Mouse (Mus musculus): Measurements from ENCODE around the gene Tmem126a. TPM values are rescaled to one million over a fixed set of nuclear protein-coding genes. Genes with fewer than 3 reads are reported as not detected.

Gene Tmem126a
- total RNA-seq (2014; fragmentation: Nextera tagmentation) (32.5 and 39.8 TPM in 2 replicates), total RNA-seq (2017) (15.6 and 33.1 TPM in 2 replicates)

GRCm38 (mm10) chr7:90456845-90457468 is at the start of gene Tmem126a:
Gene Tmem126a, minus strand, starts transcription at chr7:90457229.
- ATAC-seq (replicated peaks; ENCODE audit: low FRiP score, low TSS enrichment, poor library complexity, severe bottlenecking), result peak; percentile 95

DNA sequence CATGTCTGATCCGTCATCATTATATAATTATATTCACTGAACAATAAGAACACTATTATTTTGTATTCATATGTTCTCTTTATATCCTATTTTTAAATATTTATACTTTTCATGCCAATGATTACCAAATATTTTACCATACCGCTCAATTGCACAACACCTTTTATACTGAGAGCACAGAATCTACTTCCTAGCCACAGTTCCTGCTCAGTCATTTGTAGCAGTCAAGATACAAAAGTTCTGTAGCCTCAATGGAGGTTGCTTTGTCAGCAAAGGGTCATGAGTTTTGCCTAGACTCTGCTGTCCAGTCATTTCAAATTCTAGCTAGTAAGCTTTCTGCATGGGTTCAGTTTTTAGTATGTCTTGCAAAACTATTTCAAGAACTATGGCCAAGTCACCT is 25.6 kb upstream of the Tmem126a start:
- ATAC-seq (replicated peaks; ENCODE audit: low FRiP score, low TSS enrichment, poor library complexity, severe bottlenecking), result no peak

GRCm38 (mm10) chr7:90476313-90477245 is 19.6 kb upstream of the Tmem126a start, which contains the start of gene Dlg2:
Gene Dlg2, plus strand, starts transcription at chr7:90476672.
- peak; percentile 3; the same call in 1 of the 2 replicates for ATAC-seq (replicated peaks; ENCODE audit: low FRiP score, low TSS enrichment, poor library complexity, severe bottlenecking)

- ATAC-seq (replicated peaks; ENCODE audit: low FRiP score, low TSS enrichment, poor library complexity, severe bottlenecking), result peak; percentile 99
These were observed 18.8 kb upstream of the Tmem126a start, which contains the start of gene Tmem126b for GRCm38 (mm10) chr7:90475793-90476312. Gene Tmem126b, minus strand, starts transcription at chr7:90476001.

DNA sequence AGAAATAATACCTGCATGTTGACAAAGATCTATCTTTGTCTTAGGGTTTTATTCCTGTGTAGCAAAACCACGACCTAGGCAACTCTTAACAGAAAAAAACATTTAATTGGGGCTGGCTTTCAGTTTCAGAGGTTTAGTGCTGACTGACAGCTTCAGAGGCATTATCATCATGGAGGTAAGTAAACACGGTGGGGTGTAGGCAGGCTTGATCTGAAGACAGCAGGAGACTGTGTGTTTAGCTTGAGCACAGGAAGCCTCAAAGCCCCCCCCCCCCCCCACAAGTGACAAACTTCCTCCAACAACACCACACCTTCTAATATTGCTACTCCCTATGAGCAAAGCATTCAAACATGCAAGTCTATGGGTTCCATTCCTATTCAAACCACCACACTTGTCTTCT is 16.5 kb upstream of the Tmem126a start:
- ATAC-seq (replicated peaks; ENCODE audit: low FRiP score, low TSS enrichment, poor library complexity, severe bottlenecking), result no peak

GRCm38 (mm10) chr7:90461441-90461840 is 4.4 kb upstream of the Tmem126a start:
- ATAC-seq (replicated peaks; ENCODE audit: low FRiP score, low TSS enrichment, poor library complexity, severe bottlenecking), result no peak

DNA sequence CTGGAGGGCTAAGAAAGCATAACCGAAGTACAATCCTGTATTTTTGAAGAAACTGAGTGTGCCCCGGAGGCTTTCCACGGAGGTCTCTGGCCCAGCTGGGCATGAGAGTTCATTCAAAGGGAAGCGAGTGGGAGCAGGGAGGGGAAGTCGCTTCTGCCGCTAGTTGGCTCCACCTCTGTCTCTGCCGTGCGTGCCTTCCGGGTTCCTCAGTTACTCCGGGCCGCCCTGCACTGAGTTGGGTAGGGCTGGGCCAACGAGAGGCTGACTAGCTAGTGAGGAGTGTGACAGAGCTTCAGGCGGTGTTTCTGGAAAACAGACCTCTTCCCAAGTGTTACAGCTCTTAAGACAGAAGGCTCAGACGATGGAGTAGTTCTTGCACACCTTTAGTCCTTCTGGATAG is 3.9 kb upstream of the Tmem126a start:
- ATAC-seq (replicated peaks; ENCODE audit: low FRiP score, low TSS enrichment, poor library complexity, severe bottlenecking), result peak; percentile 69

- no peak for ATAC-seq (replicated peaks; ENCODE audit: low FRiP score, low TSS enrichment, poor library complexity, severe bottlenecking)
These were observed 3.3 kb upstream of the Tmem126a start for GRCm38 (mm10) chr7:90460330-90460729.

GRCm38 (mm10) chr7:90457517-90457916 is 488 bp upstream of the Tmem126a start:
- peak; percentile 21; the same call in 1 of the 2 replicates for ATAC-seq (replicated peaks; ENCODE audit: low FRiP score, low TSS enrichment, poor library complexity, severe bottlenecking)

- ATAC-seq (replicated peaks; ENCODE audit: low FRiP score, low TSS enrichment, poor library complexity, severe bottlenecking), result 0 out of 2 replicates have a peak, but pooled peaks have one; percentile 4
These were observed 732 bp downstream of the Tmem126a start for GRCm38 (mm10) chr7:90456149-90456844.

DNA sequence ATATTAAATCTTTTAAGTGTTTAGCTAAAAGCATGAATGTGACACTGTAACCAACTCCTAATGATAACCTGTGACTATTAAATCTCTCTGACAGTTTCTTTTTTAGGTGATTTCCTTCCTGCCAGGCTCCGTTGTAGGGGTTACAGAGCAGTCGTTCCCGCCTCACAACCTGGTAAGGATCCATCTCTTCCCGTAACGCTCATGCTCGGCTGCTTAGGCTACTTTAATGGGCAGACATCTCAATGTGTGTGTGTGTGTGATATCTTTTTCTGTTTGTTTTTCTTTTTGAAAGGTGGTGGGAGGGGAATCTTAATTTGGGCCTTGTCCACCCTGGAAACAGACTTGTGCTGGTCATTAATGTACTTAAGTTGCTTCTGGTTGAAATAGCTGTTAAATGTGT is 12.8 kb downstream of the Tmem126a start:
- ATAC-seq (replicated peaks; ENCODE audit: low FRiP score, low TSS enrichment, poor library complexity, severe bottlenecking), result 0 out of 2 replicates have a peak, but pooled peaks have one; percentile 23

DNA sequence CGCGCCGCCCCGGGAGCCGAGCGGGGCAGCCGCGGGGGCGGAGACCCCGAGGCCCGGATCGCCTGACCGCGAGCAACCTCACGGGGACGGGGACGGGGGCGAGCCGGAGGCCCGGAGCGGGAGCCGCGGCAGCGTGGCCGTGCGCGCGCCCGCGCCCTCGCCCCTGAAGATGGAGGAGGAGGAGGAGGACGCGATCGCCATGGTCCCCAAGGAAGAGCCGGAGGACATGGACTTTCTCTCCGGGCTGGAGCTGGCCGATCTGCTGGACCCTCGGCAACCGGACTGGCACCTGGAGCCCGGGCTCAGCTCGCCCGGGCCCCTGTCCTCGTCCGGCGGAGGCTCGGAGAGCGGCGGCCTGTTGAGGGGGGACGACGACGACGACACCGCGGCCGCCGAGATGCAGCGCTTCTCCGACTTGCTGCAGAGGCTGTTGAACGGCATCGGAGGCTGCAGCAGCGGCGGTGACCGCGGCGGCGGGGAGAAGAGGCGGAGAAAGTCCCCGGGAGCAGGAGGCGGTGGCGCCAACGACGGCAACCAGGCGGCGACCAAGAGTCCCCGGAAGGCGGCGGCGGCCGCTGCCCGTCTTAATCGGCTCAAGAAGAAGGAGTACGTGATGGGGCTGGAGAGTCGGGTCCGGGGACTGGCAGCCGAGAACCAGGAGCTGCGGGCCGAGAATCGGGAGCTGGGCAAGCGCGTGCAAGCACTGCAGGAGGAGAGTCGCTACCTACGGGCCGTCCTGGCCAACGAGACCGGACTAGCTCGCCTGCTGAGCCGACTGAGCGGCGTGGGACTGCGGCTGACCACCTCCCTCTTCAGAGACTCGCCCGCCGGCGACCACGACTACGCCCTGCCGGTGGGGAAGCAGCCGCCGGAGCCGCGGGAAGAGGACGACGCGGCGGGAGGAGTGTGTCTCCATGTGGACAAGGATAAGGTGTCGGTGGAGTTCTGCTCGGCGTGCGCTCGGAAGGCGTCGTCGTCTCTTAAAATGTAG is 13.6 kb downstream of the Tmem126a start:
- peak; percentile 53 for ATAC-seq (replicated peaks; ENCODE audit: low FRiP score, low TSS enrichment, poor library complexity, severe bottlenecking)

DNA sequence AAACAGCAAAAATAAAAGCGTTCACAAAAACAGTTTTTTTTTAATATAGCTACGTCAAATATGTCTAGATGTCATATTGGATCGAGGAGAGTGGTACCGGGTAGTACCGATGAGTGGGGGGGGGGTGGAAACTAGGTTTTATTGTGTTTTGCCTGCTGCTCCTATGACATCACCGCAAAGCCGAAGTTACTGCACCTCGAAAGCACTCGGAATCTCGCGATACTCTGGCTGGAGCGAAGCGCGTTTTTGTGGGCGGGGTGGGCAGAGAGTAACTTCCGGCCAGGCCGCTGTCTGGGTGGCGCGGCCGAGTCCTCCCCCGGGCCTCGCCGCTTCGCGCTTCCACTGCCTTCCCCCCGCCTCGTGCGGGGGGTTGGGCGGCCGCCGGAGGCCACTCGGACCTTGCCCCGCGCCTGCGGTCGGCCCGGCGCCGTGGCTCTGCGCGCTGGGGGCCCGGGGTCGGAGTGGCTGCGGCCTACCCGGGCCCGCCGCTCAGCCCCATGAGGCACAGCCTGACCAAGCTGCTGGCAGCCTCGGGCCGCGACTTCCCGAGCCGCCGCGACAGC is 14.4 kb downstream of the Tmem126a start, which contains the start of gene Crebzf:
Gene Crebzf (plus strand): TSS at position 212 of the 563 bp plus-strand sequence.
- ATAC-seq (replicated peaks; ENCODE audit: low FRiP score, low TSS enrichment, poor library complexity, severe bottlenecking), result peak; percentile 95

- 0 out of 2 replicates have a peak, but pooled peaks have one; percentile 5 for ATAC-seq (replicated peaks; ENCODE audit: low FRiP score, low TSS enrichment, poor library complexity, severe bottlenecking)
These were observed 15.0 kb downstream of the Tmem126a start for GRCm38 (mm10) chr7:90442070-90442469.

DNA sequence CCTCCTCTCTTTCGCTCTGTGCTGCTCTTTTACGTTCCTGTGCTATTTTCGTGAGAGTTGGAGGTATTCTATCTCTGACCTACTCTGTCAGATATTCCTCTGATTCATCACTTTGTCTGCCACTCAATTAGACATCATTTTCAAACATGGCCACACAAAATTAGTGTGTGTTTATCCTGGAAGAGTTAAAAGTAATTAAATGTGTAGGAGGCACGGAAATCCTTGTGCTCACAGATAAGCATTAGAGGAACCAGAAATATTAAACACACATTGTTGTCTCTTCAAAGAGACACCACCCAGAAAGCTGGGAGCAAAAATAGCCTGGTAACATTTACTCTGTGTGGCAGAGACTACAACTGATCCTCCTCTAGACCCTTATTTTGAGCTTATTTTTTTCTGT is 17.0 kb downstream of the Tmem126a start:
- no peak for ATAC-seq (replicated peaks; ENCODE audit: low FRiP score, low TSS enrichment, poor library complexity, severe bottlenecking)

- ATAC-seq (replicated peaks; ENCODE audit: low FRiP score, low TSS enrichment, poor library complexity, severe bottlenecking), result no peak
These were observed 24.8 kb downstream of the Tmem126a start for GRCm38 (mm10) chr7:90432221-90432620.

GRCm38 (mm10) chr7:90427006-90427405 is 30.0 kb downstream of the Tmem126a start:
- no peak for ATAC-seq (replicated peaks; ENCODE audit: low FRiP score, low TSS enrichment, poor library complexity, severe bottlenecking)
